Mouse (Mus musculus) kidney, postnatal 25 days (tissue): ENCODE measurements around the gene Cdiptos.

ENCODE experiments used
- DNase-seq, 2 experiments: peaks; one replicate each; pipeline ENCODE4 v3.0.0; 2021; ENCODE audit warnings: mixed read lengths in 2 of 2

Cdiptos gene

GRCm38 (mm10) chr7:126967361-126967760 is 8.5 kb downstream of the Cdiptos start:
- DNase-seq = no peak

- no peak for DNase-seq
Observed at GRCm38 (mm10) chr7:126965568-126965967, 10.3 kb downstream of the Cdiptos start.

- peak; percentile 75 to 80 for DNase-seq
Observed at GRCm38 (mm10) chr7:126963548-126964286, 12.2 kb downstream of the Cdiptos start.

GRCm38 (mm10) chr7:126961965-126962364 is 13.9 kb downstream of the Cdiptos start:
- DNase-seq = no peak

GRCm38 (mm10) chr7:126961095-126961494 is 14.8 kb downstream of the Cdiptos start:
- no peak for DNase-seq

- no peak for DNase-seq
Observed at GRCm38 (mm10) chr7:126959780-126960179, 16.1 kb downstream of the Cdiptos start.

- DNase-seq = no peak
Observed at GRCm38 (mm10) chr7:126955125-126955524, 20.8 kb downstream of the Cdiptos start.

- DNase-seq = no peak
Observed at GRCm38 (mm10) chr7:126952646-126953045, 23.3 kb downstream of the Cdiptos start.

GRCm38 (mm10) chr7:126951741-126952140 is 24.2 kb downstream of the Cdiptos start:
- no peak for DNase-seq

GRCm38 (mm10) chr7:126950647-126951615 is 25.0 kb downstream of the Cdiptos start:
- no peak for DNase-seq

GRCm38 (mm10) chr7:126949793-126950646 is 25.9 kb downstream of the Cdiptos start, which contains the start of gene Sez6l2:
TSS of gene Sez6l2 (plus strand) at chr7:126950563.
- peak; percentile 92 to 93 for DNase-seq

GRCm38 (mm10) chr7:126949403-126949792 is 26.5 kb downstream of the Cdiptos start, which contains the start of gene Asphd1:
TSS of gene Asphd1 (minus strand) at chr7:126949582.
- no peak for DNase-seq

- DNase-seq = no peak
Observed at GRCm38 (mm10) chr7:126948626-126949025, 27.3 kb downstream of the Cdiptos start.

GRCm38 (mm10) chr7:126946530-126946929 is 29.4 kb downstream of the Cdiptos start:
- peak in 1 of 2 experiments; percentile 33 for DNase-seq

- no peak for DNase-seq
Observed at GRCm38 (mm10) chr7:126941801-126942200, 34.1 kb downstream of the Cdiptos start.

- DNase-seq = no peak
Observed at GRCm38 (mm10) chr7:126941171-126941570, 34.7 kb downstream of the Cdiptos start.

GRCm38 (mm10) chr7:126932652-126933051 is 43.2 kb downstream of the Cdiptos start:
- no peak for DNase-seq

GRCm38 (mm10) chr7:126929046-126929445 is 46.9 kb downstream of the Cdiptos start:
- DNase-seq = peak in 1 of 2 experiments; percentile 27

- DNase-seq = peak; percentile 93 to 96
Observed at GRCm38 (mm10) chr7:126928384-126929037, 47.4 kb downstream of the Cdiptos start, which contains the start of gene Kctd13. TSS of gene Kctd13 (plus strand) at chr7:126928879.

- no peak for DNase-seq
Observed at GRCm38 (mm10) chr7:126926299-126926698, 49.6 kb downstream of the Cdiptos start.

GRCm38 (mm10) chr7:126923999-126924398 is 51.9 kb downstream of the Cdiptos start:
- no peak for DNase-seq

GRCm38 (mm10) chr7:126922624-126923060 is 53.3 kb downstream of the Cdiptos start, which contains the start of gene Tmem219:
TSS of gene Tmem219 (minus strand) at chr7:126922917.
- peak; percentile 91 to 94 for DNase-seq
